Mouse (Mus musculus) thymus, adult 18-20 months (tissue): Measurements from ENCODE around the gene Cdsn.
A peak's percentile ranks its signal among the peaks of the same experiment; 100 is the strongest.

Experiments used
- DNase-seq, 2 experiments: peaks; one replicate each; pipeline ENCODE4 v3.0.0; 2022; ENCODE audit warnings: mixed read lengths in 2 of 2

Cdsn gene

DNA sequence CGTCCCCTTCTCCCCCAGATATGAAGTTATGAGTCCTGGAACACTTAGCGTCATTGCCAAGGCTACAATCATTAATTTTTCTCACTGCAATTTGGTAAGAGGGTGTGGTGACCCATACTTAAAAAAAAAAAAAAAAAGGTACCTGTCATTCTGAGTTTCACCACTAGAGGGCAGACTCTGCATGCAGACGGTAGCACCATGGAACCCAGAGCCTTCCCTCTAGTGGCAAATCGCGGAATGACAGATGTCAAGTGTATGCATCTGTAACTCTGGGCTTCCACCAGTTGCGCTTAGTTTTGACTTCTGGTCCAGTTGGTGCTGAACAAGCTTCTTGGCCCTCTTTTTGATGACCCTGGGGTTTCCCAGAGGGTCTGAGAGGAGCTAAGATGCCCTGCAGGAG is 26.3 kb downstream of the Cdsn start:
- peak in 1 of 2 experiments; percentile 35 for DNase-seq

DNA sequence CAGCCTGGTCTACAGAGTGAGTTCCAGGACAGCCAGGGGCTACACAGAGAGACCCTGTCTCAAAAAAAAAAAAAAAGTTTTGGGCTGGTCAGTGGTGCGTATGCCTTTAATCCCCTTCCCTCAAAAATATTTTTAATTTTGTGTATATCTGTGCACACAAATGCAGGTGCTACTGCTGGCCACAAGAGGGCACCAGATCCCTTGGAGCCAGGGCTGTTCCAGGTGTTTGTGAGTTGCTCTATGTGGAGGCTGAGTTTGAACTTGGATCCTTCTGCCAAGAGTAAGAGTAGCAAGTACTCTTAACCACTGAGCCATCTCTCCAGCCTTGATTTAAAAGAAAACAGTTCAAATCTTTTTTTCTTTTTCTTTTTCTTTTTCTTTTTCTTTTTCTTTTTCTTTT is 31.0 kb downstream of the Cdsn start:
- DNase-seq: no peak

DNA sequence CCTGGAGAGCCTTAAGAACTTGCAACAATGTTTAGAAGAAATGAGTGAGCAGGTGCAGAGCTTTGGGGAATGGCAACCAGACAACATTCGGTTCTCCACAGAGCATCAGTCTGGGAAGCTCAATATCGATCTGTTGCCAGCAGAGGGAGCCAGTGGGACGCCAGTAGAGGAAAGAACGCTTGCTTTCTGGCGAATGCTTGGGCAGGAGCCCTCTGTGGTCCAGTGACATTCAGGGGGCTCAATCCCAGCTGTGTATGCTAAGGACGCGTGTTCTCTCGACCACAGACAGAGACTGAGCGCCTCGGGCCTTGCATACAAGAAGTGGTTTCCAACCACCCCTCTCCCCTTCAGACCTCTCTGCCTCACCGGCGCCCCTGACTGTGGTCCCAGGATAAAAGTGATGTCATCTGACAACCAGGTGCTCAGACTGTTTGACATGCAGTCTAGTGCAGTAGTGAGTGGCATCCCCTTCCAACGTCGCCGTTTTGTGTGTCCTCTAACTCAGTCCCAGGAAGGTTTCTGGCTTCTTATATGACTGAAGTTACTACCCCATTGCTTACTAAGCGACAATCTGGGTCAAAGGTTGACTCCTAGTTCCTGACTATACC is 32.5 kb downstream of the Cdsn start:
- peak; percentile 37 to 46 for DNase-seq

DNA sequence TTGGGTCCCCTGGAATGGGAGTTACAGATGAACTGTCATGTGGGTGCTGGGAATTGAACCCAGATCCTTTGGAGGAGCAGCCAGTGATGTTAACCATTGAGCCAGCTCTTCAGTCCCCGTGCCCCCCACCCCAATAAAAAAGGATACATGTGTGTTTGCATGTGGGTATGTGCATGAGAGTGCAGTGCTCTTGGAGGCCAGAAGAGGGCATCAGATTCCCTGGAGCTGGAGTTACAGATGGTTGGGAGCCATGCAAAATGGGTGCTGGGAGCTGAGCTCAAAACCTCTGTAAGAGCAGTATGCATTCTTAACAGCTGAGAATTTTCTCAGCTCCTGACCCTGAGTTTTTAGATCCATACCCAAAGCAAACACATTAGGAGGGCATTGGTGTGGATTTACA is 35.4 kb downstream of the Cdsn start:
- no peak for DNase-seq

DNA sequence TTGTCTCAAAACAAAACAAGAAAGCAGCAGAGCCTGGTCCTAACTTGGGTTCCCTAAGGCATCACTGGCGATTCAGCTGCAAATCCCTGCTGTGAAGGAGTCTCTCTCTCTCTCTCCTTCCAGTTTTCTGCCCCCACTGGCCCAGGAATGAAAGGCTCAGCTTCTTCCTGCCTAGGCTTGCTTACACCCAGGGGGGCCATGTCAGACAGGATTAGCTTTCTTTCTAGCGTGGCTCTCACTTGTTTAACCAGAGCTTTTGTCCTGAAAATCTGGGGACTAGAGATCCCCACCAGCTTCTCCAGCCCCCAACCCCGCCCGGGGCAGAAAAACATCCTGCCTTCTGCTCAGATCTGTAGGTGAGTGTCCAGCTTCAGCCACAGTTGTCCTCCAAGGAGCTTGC is 36.5 kb downstream of the Cdsn start:
- DNase-seq: no peak

DNA sequence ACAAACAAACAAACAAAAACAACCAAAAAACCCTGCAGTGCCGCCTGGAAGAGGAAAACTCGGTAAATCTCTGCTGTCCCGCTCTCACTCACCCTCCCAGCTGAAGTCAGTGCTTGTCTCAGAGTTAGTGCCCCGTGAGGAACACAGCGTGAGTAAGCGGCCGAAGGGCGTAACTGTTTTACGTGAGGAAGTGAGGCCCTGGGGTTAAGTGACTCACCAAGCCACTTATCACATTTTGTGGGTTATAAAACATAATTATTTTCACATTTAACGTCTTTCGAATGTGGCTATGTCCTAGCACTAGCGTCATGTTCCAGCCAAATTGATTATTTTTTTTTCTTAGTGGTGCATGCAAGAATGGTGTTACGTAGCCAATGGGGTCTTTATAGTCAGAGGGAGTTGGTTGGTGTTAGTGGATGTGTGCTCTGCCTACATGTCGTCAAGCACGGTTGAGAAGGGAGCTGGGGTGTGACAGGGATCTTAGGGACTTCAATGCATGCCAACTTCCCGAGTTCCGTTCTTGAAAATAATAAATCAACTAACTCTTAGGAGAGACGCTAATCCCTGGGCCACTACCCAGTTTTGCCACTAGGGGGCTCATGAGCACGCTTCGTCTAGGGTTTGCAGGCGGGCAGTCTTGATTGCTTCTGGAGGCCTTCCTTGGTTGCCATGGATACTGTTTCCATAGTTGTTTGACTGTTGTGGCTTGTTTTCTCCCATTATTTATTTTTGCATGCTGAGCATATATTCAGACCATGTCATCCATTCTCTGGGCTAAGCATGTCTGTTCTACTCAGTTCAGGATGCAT is 38.7 kb downstream of the Cdsn start:
- no peak for DNase-seq

DNA sequence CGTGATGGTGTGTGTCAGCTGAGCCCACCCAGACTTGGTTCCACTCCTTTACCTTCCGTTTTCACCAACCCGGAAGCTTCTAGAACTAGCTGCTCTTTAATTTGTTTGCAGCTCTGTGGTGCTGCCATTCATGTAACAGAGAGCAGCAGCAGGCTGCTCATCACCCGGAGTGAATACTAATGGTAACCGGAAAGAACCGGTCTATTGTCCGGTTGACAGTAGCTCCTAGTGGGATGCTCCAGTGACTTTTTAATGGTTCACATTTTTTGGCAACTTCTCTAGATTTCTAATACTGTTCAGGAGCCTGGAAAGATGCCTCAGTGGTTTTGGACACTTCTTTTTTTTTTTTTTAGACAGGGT is 39.3 kb downstream of the Cdsn start:
- no peak for DNase-seq

DNA sequence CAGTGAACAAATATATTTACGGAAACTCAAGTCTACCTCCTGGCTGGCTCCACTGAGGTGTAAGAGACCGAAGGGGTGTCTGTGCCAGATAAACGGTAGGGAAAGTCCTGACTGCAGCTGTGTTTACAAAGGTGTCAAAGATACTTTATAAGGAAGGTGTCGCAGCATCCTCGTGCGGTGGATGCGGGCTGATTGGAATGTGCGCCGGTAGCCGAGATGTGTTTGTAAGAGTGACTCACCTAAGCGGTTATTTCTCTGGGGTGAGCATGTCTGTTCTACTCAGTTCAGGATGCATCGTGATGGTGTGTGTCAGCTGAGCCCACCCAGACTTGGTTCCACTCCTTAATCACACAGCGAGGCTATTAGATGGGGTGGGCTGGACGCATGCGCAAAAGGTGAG is 39.8 kb downstream of the Cdsn start:
- no peak for DNase-seq

DNA sequence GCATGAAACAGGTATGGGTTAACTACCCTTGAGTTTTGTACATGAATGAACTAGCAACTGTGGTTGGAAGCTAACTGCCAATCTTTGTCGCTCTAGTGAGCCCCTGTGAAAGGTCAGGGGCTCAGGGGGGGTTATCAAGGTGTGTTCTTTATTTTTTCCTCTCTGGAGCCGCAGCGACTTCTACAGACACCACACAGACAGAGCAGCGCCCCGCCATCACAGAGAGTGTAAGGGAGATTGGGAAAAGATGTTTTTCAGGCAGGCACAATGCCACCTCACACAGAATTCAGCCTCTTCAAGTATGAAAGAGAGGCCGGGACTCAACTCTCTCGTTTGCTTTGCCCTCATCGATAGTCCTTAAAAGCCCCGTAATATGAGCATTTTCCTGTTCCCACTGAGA is 40.2 kb downstream of the Cdsn start:
- DNase-seq: no peak

DNA sequence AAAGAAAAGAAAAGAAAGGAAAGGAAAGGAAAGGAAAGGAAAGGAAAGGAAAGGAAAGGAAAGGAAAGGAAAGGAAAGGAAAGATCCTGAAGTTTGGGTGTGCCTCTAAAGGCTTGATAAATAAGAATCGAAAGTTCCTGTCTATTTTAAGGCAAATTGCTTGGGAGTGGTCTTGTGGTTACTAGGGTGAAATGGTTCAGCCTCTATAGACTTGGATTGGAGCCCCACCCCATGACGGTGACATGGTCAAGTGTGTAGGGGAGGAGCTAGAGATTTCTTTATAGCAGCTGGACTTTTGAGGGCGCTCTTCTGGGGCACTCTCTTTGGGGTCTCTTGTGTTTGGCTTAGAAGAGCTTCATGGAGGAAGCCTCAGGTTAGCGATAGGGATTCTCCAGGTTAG is 41.9 kb downstream of the Cdsn start:
- no peak for DNase-seq

DNA sequence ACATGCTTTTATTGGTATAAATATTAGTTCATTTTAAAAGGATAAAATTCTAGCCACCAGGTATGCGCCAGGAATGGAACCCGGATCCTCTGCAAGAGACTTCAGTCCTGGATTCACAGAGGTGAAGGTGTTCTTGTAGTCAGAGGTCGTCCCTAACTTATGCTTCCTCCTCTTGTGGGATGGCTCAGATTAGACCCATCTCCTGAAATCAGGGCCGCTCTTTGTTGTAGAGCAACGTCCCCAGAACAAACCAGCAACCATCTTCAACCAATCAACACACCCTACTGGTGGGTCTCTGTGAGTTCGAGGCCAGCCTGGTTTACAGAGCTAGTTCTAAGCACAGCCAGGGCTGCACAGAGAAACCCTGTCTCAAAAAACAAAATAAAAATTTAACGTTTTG is 42.5 kb downstream of the Cdsn start:
- no peak for DNase-seq

DNA sequence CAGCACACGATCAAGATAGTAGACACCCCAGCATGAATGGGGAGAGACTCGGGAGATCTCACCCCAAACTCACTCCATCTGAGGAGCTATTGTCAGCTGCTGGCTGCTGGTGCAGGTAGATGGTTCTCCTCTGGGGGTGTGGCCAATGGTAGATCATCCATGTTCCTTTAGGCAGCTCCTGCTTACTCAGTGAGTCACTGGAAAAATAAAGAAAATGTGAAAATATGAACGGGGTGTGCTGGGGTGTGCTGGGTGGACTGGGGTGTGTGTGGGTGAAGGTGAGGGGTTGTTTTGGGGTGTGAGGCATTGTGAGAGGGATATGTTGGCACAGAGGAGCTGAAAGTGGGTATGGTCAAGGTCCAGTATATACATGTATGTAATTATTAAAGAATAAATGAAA is 45.5 kb downstream of the Cdsn start:
- no peak for DNase-seq

DNA sequence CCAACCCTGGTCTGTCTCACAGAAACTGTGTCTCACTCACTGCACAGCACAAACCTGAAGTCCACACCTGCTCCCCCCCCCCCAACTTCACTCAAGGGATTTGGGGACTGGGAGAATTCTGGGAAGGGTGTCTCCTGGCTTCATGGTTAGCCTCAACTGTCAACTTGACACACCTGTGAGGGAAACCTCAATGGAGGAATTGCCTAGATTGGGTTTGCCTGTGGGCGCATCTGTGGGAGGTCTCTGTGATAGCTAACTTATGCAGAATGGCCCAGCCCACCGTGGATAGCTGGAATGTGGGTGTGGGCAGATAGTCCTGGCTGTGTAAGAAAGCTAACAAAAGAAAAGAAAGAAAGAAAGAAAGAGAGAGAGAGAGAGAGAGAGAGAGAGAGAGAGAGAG is 49.3 kb downstream of the Cdsn start, which contains the start of gene Sfta2:
Gene Sfta2, plus strand, starts transcription at position 301 of the 400 bp plus-strand sequence.
- no peak for DNase-seq

DNA sequence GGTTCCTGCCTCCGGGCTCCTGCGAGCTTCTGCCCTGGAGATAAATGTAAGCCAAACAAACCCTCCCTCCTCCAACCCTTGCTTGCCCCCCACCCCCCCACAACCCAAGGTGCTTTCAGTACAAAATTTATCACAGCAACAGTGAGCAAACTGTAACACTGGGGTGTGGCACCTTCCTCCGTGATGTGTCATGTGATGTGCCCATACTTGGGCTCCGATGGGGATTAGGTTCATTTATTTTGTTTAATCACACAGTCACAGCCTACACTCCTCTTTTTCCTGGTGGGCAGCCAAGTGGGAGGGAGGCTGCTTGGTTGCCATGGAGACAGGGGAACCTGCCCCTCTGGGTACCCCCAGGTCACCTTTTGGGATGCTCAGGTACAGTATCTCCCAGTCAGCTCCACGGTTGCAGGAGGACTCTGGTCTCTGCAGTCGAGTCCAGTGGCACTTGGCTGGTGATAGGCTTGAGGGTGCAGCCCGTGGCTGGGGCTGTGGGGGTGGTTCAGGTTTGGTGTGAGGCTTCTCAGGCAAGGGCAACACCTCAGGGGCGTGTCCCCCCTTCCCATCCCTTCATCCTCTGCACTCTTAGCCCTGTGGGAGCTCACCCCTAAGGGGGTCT is 49.9 kb downstream of the Cdsn start:
- DNase-seq: no peak
